Mouse (Mus musculus): ENCODE results near the gene Ybx2. TPM values are rescaled to one million over a fixed set of nuclear protein-coding genes. Genes with fewer than 3 reads are reported as not detected.

Ybx2 gene
- total and polyA plus RNA-seq, 2 experiments: not detected

DNA sequence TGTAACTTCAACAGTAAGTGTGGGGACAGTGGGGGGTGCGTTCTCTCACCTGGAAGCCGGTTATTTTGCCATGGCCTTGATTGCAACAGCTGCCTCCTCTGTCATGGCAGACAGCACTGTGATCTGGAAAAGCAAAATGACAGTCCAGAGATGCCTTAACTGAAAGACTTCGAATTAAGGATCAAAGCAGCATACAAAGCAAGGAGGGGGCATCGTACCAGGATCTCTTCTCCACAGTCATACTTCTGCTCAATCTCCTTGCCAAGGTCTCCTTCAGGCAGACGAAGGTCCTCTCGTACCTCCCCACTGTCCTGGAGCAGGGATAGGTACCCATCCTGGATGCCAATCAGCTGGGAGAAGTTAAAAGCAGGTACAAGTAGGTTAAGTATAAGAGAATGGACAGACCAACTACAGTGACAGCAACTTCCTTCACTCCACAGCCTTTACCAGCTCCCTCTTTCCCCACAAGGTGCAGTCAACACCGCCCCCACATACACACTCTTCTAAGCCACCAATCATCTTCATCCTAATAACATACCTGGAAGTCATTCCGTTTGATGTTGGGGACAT is 18.1 kb upstream of the Ybx2 start:
- peaks cover 24% of the 10 kb centered on the region for H3K36me3 ChIP-seq (ENCODE audit: control insufficient read depth, insufficient read depth, low read length)
- no peak overlapping the region for H3K27ac ChIP-seq (replicated peaks; ENCODE audit: insufficient read depth, low read depth, low read length)
- H3K79me2 ChIP-seq (ENCODE audit: control insufficient read depth, insufficient read depth, low read length): peaks cover 11% of the 10 kb centered on the region
- DNase-seq (ENCODE audit: extremely low read depth, low read depth, low spot score): no peak
- TF ChIP-seq POLR2A (IDR thresholded peaks at IDR 0.05; ENCODE audit: extremely low read depth, insufficient read depth, low read length) (no peak), CTCF (IDR thresholded peaks at IDR 0.05; ENCODE audit: low read depth, low read length) (no peak)
- no peaks in the 10 kb centered on the region for H3K27me3 ChIP-seq (ENCODE audit: control insufficient read depth, insufficient read depth, low read length)
- 77% methylated on average over 8 of the region's 8 CpGs for WGBS
- H3K4me3 ChIP-seq (ENCODE audit: insufficient read depth, low read depth, low read length): no peak overlapping the region
- peaks cover 18% of the 10 kb centered on the region for H3K4me1 ChIP-seq (ENCODE audit: control insufficient read depth, insufficient read depth, low read length)
- H3K9ac ChIP-seq (ENCODE audit: low read depth, low read length): no peak overlapping the region

GRCm38 (mm10) chr11:69918118-69918517 is 17.5 kb upstream of the Ybx2 start:
- WGBS: 79% methylated on average over 5 of the region's 5 CpGs
- no peak overlapping the region for H3K9ac ChIP-seq (ENCODE audit: low read depth, low read length)

GRCm38 (mm10) chr11:69919053-69919452 is 16.5 kb upstream of the Ybx2 start:
- peaks cover 24% of the 10 kb centered on the region for H3K36me3 ChIP-seq (ENCODE audit: control insufficient read depth, insufficient read depth, low read length)
- H3K27ac ChIP-seq (replicated peaks; ENCODE audit: insufficient read depth, low read depth, low read length): 0 out of 2 replicates have a peak overlapping the region, but pooled peaks have one; percentile 1
- H3K79me2 ChIP-seq (ENCODE audit: control insufficient read depth, insufficient read depth, low read length): peaks cover 11% of the 10 kb centered on the region
- H3K4me3 ChIP-seq (ENCODE audit: insufficient read depth, low read depth, low read length): no peak overlapping the region
- no peaks in the 10 kb centered on the region for H3K27me3 ChIP-seq (ENCODE audit: control insufficient read depth, insufficient read depth, low read length)
- no peak overlapping the region for H3K9ac ChIP-seq (ENCODE audit: low read depth, low read length)
- peaks cover 17% of the 10 kb centered on the region for H3K4me1 ChIP-seq (ENCODE audit: control insufficient read depth, insufficient read depth, low read length)
- 47% methylated on average over 9 of the region's 9 CpGs for WGBS
- DNase-seq (ENCODE audit: extremely low read depth, low read depth, low spot score): no peak
- TF ChIP-seq CTCF (IDR thresholded peaks at IDR 0.05; ENCODE audit: low read depth, low read length) (no peak), POLR2A (IDR thresholded peaks at IDR 0.05; ENCODE audit: extremely low read depth, insufficient read depth, low read length) (no peak)

More at GRCm38 (mm10) chr11:69918118-69918517, 17.5 kb upstream of the Ybx2 start:
- Histone ChIP-seq H3K27me3 (ENCODE audit: control insufficient read depth, insufficient read depth, low read length) (no peaks in the 10 kb centered on the region), H3K36me3 (ENCODE audit: control insufficient read depth, insufficient read depth, low read length) (peaks cover 24% of the 10 kb centered on the region), H3K4me1 (ENCODE audit: control insufficient read depth, insufficient read depth, low read length) (peaks cover 19% of the 10 kb centered on the region), H3K27ac (replicated peaks; ENCODE audit: insufficient read depth, low read depth, low read length) (no peak overlapping the region), H3K4me3 (ENCODE audit: insufficient read depth, low read depth, low read length) (no peak overlapping the region), H3K79me2 (ENCODE audit: control insufficient read depth, insufficient read depth, low read length) (peaks cover 11% of the 10 kb centered on the region)
- DNase-seq (ENCODE audit: extremely low read depth, low read depth, low spot score): no peak
- no peak for TF ChIP-seq CTCF (IDR thresholded peaks at IDR 0.05; ENCODE audit: low read depth, low read length)
- no peak for TF ChIP-seq POLR2A (IDR thresholded peaks at IDR 0.05; ENCODE audit: extremely low read depth, insufficient read depth, low read length)

DNA sequence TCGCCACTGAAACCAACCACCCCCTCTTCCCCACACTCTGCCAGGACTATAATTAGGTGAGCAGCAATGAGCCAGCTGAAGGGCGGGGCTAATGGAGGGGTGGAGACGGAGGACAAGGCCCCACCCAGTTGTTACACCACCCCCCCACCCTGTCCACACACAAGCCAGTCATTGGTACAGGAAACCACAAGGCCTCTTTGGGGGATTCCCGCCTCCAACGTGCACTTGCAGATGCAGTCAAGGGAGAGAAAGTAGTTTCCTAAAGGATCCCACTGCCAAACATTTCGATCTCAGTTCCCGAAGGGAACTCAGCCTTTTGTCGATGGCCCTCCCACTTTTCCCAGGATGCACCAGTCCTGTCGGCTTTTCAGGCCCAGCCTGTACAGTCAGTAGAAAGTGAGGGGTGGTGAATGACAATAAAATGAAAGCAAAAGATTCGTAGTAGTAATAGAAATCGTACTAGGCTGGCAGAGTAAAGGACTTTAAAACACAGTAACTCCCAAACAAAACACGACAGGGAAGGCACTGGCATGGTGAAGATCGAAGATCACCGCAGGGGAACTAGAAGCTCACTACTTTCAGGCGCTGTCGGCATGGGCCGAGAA is 15.8 kb upstream of the Ybx2 start:
- Histone ChIP-seq H3K36me3 (ENCODE audit: control insufficient read depth, insufficient read depth, low read length) (peaks cover 24% of the 10 kb centered on the region), H3K4me1 (ENCODE audit: control insufficient read depth, insufficient read depth, low read length) (peaks cover 13% of the 10 kb centered on the region), H3K4me3 (ENCODE audit: insufficient read depth, low read depth, low read length) (peak overlapping the region; percentile 89), H3K27ac (replicated peaks; ENCODE audit: insufficient read depth, low read depth, low read length) (peak overlapping the region; percentile 93), H3K27me3 (ENCODE audit: control insufficient read depth, insufficient read depth, low read length) (no peaks in the 10 kb centered on the region), H3K9ac (ENCODE audit: low read depth, low read length) (peak overlapping the region; percentile 97), H3K79me2 (ENCODE audit: control insufficient read depth, insufficient read depth, low read length) (peaks cover 11% of the 10 kb centered on the region)
- TF ChIP-seq CTCF (IDR thresholded peaks at IDR 0.05; ENCODE audit: low read depth, low read length) (no peak), POLR2A (IDR thresholded peaks at IDR 0.05; ENCODE audit: extremely low read depth, insufficient read depth, low read length) (no peak)
- under 1% methylated on average over 17 of the region's 17 CpGs for WGBS
- peak; percentile 82 for DNase-seq (ENCODE audit: extremely low read depth, low read depth, low spot score)

GRCm38 (mm10) chr11:69920266-69921031 is 15.1 kb upstream of the Ybx2 start:
- peak overlapping the region; percentile 93 for H3K27ac ChIP-seq (replicated peaks; ENCODE audit: insufficient read depth, low read depth, low read length)
- H3K36me3 ChIP-seq (ENCODE audit: control insufficient read depth, insufficient read depth, low read length): peaks cover 24% of the 10 kb centered on the region
- H3K4me1 ChIP-seq (ENCODE audit: control insufficient read depth, insufficient read depth, low read length): peaks cover 9% of the 10 kb centered on the region; the same call in 1 of the 2 replicates
- H3K9ac ChIP-seq (ENCODE audit: low read depth, low read length): peak overlapping the region; percentile 97
- H3K79me2 ChIP-seq (ENCODE audit: control insufficient read depth, insufficient read depth, low read length): peaks cover 11% of the 10 kb centered on the region
- no peak for DNase-seq (ENCODE audit: extremely low read depth, low read depth, low spot score)
- WGBS: 1% methylated on average over 64 of the region's 65 CpGs
- H3K27me3 ChIP-seq (ENCODE audit: control insufficient read depth, insufficient read depth, low read length): no peaks in the 10 kb centered on the region
- TF ChIP-seq CTCF (IDR thresholded peaks at IDR 0.05; ENCODE audit: low read depth, low read length) (no peak), POLR2A (IDR thresholded peaks at IDR 0.05; ENCODE audit: extremely low read depth, insufficient read depth, low read length) (no peak)
- H3K4me3 ChIP-seq (ENCODE audit: insufficient read depth, low read depth, low read length): peak overlapping the region; percentile 89

Data from liver, adult 2 months (tissue).